Mouse (Mus musculus): ENCODE measurements around the gene Gm20425.
"Not testable (repeated sequence)": the region's sequence is repeated elsewhere in the genome, so short reads cannot be mapped to it uniquely, and the experiment has no call there.

Gm20425 gene

GRCm38 (mm10) chr9:103155158-103155557 is 74.9 kb downstream of the Gm20425 start:
- DNase-seq (ENCODE audit: low spot score in 2 of 2): not testable (repeated sequence)

- DNase-seq (ENCODE audit: low spot score in 2 of 2): no peak
Observed at GRCm38 (mm10) chr9:103154568-103154967, 75.5 kb downstream of the Gm20425 start.

GRCm38 (mm10) chr9:103153286-103153685 is 76.8 kb downstream of the Gm20425 start:
- no peak for DNase-seq (ENCODE audit: low spot score in 2 of 2)

- no peak for DNase-seq (ENCODE audit: low spot score in 2 of 2)
Observed at GRCm38 (mm10) chr9:103149074-103149799, 80.9 kb downstream of the Gm20425 start.

- no peak for DNase-seq (ENCODE audit: low spot score in 2 of 2)
Observed at GRCm38 (mm10) chr9:103147103-103147502, 83.0 kb downstream of the Gm20425 start.

- DNase-seq (ENCODE audit: low spot score in 2 of 2): peak; percentile 66 to 74
Observed at GRCm38 (mm10) chr9:103146703-103147102, 83.4 kb downstream of the Gm20425 start.

GRCm38 (mm10) chr9:103146257-103146656 is 83.8 kb downstream of the Gm20425 start:
- no peak for DNase-seq (ENCODE audit: low spot score in 2 of 2)

GRCm38 (mm10) chr9:103145351-103145750 is 84.8 kb downstream of the Gm20425 start:
- DNase-seq (ENCODE audit: low spot score in 2 of 2): no peak

- no peak for DNase-seq (ENCODE audit: low spot score in 2 of 2)
Observed at GRCm38 (mm10) chr9:103143881-103144280, 86.2 kb downstream of the Gm20425 start.

- DNase-seq (ENCODE audit: low spot score in 2 of 2): no peak
Observed at GRCm38 (mm10) chr9:103141266-103141665, 88.8 kb downstream of the Gm20425 start.

- no peak for DNase-seq (ENCODE audit: low spot score in 2 of 2)
Observed at GRCm38 (mm10) chr9:103140384-103140783, 89.7 kb downstream of the Gm20425 start.
